Mouse (Mus musculus) cerebellum, adult 2 months (tissue): ENCODE measurements around the gene Xylb.

Source experiments
- CTCF ChIP-seq: fragments of 200-500 bp; IDR thresholded peaks from 2 replicates; pipeline ENCODE4 v1.5.1; 2011; ENCODE audit warnings: low read depth, mild to moderate bottlenecking, control low read depth, low read length, moderate library complexity, borderline replicate concordance; ENCODE audit not compliant: insufficient read depth
- POLR2A ChIP-seq: fragments of 200-500 bp; IDR thresholded peaks from 2 replicates; pipeline ENCODE4 v1.6.1; 2011; ENCODE audit warnings: low read length, control low read depth, borderline replicate concordance; ENCODE audit not compliant: insufficient read depth

GRCm38 (mm10) chr9:119404090-119404489 lies 46.9 kb downstream of the Xylb start:
- no peak for TF ChIP-seq CTCF
- TF ChIP-seq POLR2A: no peak
